Mouse (Mus musculus) inflammation-experienced regulatory T-cells, adult 6 months (primary cell): ENCODE measurements around the gene Slc22a8. TPM values are rescaled to one million over a fixed set of nuclear protein-coding genes. Genes with fewer than 3 reads are reported as not detected.

Experiments
- ATAC-seq: one replicate; pipeline ENCODE4 v1.8.0; 2017
- polyA plus RNA-seq, 3 experiments: library from polyadenylated mRNA; unstranded; fragments of 100-300 nt; shearing (Covaris generic); gene quantifications; one replicate each; pipeline ENCODE4 v1.2.1; 2017

The Slc22a8 gene
- polyA plus RNA-seq, 3 experiments from 2014 or later: not detected

- no peak for ATAC-seq
Measured at GRCm38 (mm10) chr19:8599229-8599628, 8.2 kb downstream of the Slc22a8 start.

DNA sequence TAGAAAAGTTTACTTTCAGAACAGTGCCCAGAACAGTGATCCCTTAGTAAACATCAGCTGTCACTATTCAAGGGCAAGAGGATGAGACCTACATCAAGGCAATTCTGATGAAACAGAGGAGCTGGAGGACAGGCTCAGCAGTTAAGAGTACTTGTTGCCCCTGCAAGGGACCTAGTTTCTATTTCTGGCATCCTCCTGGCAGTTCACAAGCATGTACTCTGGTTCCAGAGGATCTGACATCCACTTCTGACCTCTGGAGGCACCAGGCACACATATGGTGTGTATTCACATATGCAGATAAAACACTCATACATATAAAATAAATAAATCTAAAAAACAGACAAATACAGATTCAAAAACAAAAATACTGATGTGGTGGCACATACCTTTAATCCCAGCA, 10.9 kb downstream of the Slc22a8 start:
- no peak for ATAC-seq

GRCm38 (mm10) chr19:8602914-8603313, 11.9 kb downstream of the Slc22a8 start:
- ATAC-seq: no peak

GRCm38 (mm10) chr19:8604536-8605240, 13.6 kb downstream of the Slc22a8 start:
- no peak for ATAC-seq

GRCm38 (mm10) chr19:8605241-8605558, 14.1 kb downstream of the Slc22a8 start:
- ATAC-seq: no peak

DNA sequence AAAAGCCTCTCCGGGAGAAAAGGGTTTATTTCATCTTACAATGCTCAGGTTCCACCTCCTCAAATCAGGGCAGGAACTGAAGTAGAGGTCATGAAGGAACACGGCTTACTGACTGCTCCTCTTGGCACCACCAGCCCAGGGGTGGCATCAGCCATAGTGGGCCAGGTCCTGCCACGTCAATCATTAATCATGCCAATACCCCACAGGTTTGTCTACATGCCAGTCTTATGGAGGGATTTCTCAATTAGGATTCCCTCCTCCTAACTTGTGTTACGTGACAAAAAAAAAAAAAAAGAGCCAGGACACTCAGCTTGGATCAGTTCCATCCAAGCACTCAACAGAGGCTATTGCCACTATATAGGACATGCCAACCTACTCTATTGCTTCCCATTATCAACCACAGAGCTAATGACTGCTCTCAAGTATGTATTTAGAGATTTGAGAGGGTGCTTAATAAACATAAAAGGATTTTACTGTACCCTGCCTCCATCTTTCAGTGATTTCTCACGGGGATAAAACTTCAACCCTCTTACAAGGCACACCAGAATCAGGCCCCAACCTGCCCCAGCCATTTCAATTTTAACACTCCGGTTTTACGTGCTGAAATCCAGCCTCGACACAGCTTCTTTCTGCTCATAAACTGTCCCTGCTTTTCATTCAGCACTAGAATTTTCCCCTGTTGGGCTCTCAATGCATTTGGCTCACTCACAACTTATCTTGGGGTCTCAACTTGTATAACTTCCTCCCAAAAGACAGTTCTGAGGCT, 20.5 kb downstream of the Slc22a8 start:
- no peak for ATAC-seq

GRCm38 (mm10) chr19:8613111-8613510, 22.1 kb downstream of the Slc22a8 start:
- ATAC-seq: no peak

- ATAC-seq: no peak
Measured at GRCm38 (mm10) chr19:8614343-8614742, 23.3 kb downstream of the Slc22a8 start.

GRCm38 (mm10) chr19:8616314-8616713, 25.3 kb downstream of the Slc22a8 start:
- no peak for ATAC-seq

GRCm38 (mm10) chr19:8617904-8618303, 26.9 kb downstream of the Slc22a8 start, which contains the start of gene Slc22a6:
Slc22a6 (plus strand) TSS chr19:8618039.
- no peak for ATAC-seq

DNA sequence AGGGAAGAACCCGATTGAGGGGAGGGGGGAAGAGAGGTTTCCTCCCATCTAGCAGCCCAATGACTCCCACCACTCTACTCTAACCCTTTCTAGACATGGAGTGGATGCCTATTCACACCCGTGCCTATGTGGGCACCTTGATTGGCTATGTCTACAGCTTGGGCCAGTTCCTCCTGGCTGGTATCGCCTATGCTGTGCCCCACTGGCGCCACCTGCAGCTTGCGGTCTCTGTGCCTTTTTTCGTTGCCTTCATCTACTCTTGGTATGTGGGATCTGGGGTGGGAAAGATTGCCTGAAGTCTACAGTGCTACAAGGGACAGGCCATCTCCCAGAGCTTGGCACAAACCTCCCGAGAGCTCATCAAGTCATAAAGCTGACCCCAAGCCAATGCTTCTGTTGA, 30.0 kb downstream of the Slc22a8 start:
- ATAC-seq: no peak

- no peak for ATAC-seq
Measured at GRCm38 (mm10) chr19:8630249-8630648, 39.2 kb downstream of the Slc22a8 start.

- no peak for ATAC-seq
Measured at GRCm38 (mm10) chr19:8630826-8631225, 39.8 kb downstream of the Slc22a8 start.

DNA sequence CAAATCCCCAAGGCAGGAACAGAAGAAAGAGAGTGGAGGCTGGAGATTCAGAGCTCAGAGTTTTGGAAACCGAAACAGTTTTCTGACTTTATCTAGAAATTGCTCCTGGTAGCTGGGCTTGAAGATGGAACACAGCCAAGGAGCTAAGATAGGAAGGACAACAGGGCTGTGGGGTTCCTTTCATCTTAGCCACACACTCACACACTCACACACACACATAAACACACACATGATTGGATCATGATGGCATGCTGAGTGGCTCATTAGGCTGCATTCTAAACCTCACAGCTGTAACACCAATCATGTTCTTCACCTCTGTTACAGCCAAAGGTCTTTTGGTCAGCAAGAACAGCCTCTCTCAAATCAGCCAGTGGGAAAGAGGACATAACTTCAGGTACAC, 41.0 kb downstream of the Slc22a8 start:
- no peak for ATAC-seq

- no peak for ATAC-seq
Measured at GRCm38 (mm10) chr19:8642086-8642485, 51.0 kb downstream of the Slc22a8 start.

DNA sequence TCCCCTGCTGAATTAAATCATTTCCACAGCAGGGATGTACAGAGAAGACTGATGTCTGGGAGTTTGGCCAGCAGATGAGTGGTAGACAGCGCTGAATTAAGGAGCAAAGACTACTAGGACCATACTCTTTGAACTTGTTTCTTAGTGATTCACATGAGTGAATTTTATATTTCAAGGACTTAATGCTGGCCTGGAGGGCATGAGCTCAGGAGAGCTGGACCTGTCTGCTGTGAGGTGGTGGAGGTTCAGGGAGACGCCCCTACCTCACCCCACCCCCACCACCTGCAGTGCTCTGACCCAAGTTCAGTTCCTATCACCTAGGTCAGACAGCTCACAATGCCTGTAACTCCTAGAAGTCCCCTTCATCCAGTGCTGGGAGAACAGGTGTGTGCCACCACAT, 55.3 kb downstream of the Slc22a8 start:
- no peak for ATAC-seq

DNA sequence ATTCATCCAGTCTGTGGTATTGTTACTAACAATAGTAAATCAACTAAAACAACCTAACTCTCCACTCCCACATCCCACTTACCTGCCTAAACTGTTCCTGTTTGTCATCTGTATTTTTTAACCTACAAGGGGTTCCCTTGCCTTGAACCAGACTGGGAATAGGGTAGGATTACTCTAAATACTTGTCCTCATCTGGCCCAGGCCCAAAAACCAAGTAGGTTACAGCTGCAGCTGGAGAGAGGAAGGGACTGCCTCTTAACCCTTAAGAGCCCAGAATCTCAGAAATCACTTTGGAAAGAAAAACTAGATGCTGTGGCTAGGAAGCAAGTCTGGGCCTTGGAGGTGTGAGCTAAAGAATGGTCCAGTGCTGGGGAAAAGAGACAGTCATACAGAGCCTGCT, 64.8 kb downstream of the Slc22a8 start:
- no peak for ATAC-seq

GRCm38 (mm10) chr19:8656341-8656740, 65.3 kb downstream of the Slc22a8 start:
- ATAC-seq: no peak

Other genes with a start within 250 kb of the Slc22a8 start
- gene Slc22a30, start 186.1 kb upstream of the Slc22a8 start, polyA plus RNA-seq: not detected
- gene Slc22a6, start 26.8 kb downstream of the Slc22a8 start, polyA plus RNA-seq: not detected
- gene Chrm1, start 72.5 kb downstream of the Slc22a8 start, polyA plus RNA-seq: not detected
- gene Slc3a2, start 132.1 kb downstream of the Slc22a8 start, polyA plus RNA-seq: 10 to 100 TPM; 60.5 to 74.4 (median 68.9) TPM
- gene Wdr74, start 144.6 kb downstream of the Slc22a8 start, polyA plus RNA-seq: 10 to 100 TPM; 38.0 to 71.7 (median 66.5) TPM
- gene 1700092M07Rik, start 149.5 kb downstream of the Slc22a8 start, polyA plus RNA-seq: 1 to 10 TPM in 1 of 3 experiments, not detected in 2; 1.8 TPM
- gene Stx5a, start 150.2 kb downstream of the Slc22a8 start, polyA plus RNA-seq: 100 to 1,000 TPM in 2 of 3 experiments, 10 to 100 TPM in 1; 91.6 to 140 (median 134) TPM
- gene Nxf1, start 165.8 kb downstream of the Slc22a8 start, polyA plus RNA-seq: 100 to 1,000 TPM; 130 to 193 (median 160) TPM
- gene Tmem223, start 179.7 kb downstream of the Slc22a8 start, polyA plus RNA-seq: 100 to 1,000 TPM in 2 of 3 experiments, 10 to 100 TPM in 1; 96.4 to 128 (median 119) TPM
- 100 to 1,000 TPM; 109 to 112 (median 112) TPM for gene Tmem179b, start 183.2 kb downstream of the Slc22a8 start, polyA plus RNA-seq
- 1 to 10 TPM; 4.4 to 6.9 (median 5.9) TPM for gene Taf6l, start 195.2 kb downstream of the Slc22a8 start, polyA plus RNA-seq
- 100 to 1,000 TPM; 186 to 196 (median 191) TPM for gene Polr2g, start 207.3 kb downstream of the Slc22a8 start, polyA plus RNA-seq
- gene Zbtb3, start 211.3 kb downstream of the Slc22a8 start, polyA plus RNA-seq: 1 to 10 TPM; 2.1 to 3.0 (median 2.7) TPM
- 10 to 100 TPM; 38.6 to 60.1 (median 53.7) TPM for gene Ttc9c, start 228.1 kb downstream of the Slc22a8 start, polyA plus RNA-seq
- 1 to 10 TPM; 5.0 to 8.3 (median 5.9) TPM for gene Hnrnpul2, start 228.8 kb downstream of the Slc22a8 start, polyA plus RNA-seq
- not detected for gene AC129217.1, start 238.5 kb downstream of the Slc22a8 start, polyA plus RNA-seq
- 100 to 1,000 TPM in 1 of 3 experiments, 10 to 100 TPM in 2; 81.9 to 106 (median 95.9) TPM for gene Bscl2, start 246.2 kb downstream of the Slc22a8 start, polyA plus RNA-seq
- 1 to 10 TPM in 2 of 3 experiments, under 1 TPM in 1; 0.72 to 3.3 (median 1.6) TPM for gene Gng3, start 247.9 kb downstream of the Slc22a8 start, polyA plus RNA-seq